1 mouse cellular context compared by ENCODE assay signal in genomic region chr11:97776497-97777128, GRCm38 (mm10).
TF ChIP-seq lines count a peak whose summit lies in the region.

No protein-coding gene starts in this region.

TF ChIP-seq in CH12.LX, 34 proteins besides CTCF, POLR2A, EP300 and RAD21 (continued from another document):
- TF ChIP-seq JUN (IDR thresholded peaks at IDR 0.05; ENCODE audit: insufficient read depth, low read depth, low read length) = no peak
- TF ChIP-seq SMC3 (IDR thresholded peaks at IDR 0.05; ENCODE audit: low read depth, low read length) = no peak
- TF ChIP-seq E2F4 (IDR thresholded peaks at IDR 0.05; ENCODE audit: insufficient replicate concordance, low read depth, low read length) = no peak
- 0 out of 2 replicates have a peak, but pooled peaks have one; percentile 50 for TF ChIP-seq SIN3A (IDR thresholded peaks at IDR 0.05; ENCODE audit: low read length)
- TF ChIP-seq ZNF384 (IDR thresholded peaks at IDR 0.05; ENCODE audit: low read depth, low read length) = no peak
- no peak; the same call in 1 of the 2 replicates for TF ChIP-seq MYC (IDR thresholded peaks at IDR 0.05; ENCODE audit: low read depth, low read length)
- TF ChIP-seq ZC3H11A (IDR thresholded peaks at IDR 0.05; ENCODE audit: low read depth, low read length) = no peak
- TF ChIP-seq NRF1 (IDR thresholded peaks at IDR 0.05; ENCODE audit: low read depth, low read length) = no peak
